Mouse (Mus musculus) skeletal muscle tissue, adult 2 months (tissue): Measurements from ENCODE around the gene Vmn1r4.

ENCODE experiments used
- DNase-seq: peaks from one replicate; pipeline ENCODE4 v3.0.0-alpha.2; 2012; ENCODE audit warnings: low read depth, low spot score

Vmn1r4 gene

GRCm38 (mm10) chr6:56916279-56916678, 7.5 kb upstream of the Vmn1r4 start:
- DNase-seq: no peak

GRCm38 (mm10) chr6:56917578-56918368, 6.0 kb upstream of the Vmn1r4 start:
- no peak for DNase-seq

DNA sequence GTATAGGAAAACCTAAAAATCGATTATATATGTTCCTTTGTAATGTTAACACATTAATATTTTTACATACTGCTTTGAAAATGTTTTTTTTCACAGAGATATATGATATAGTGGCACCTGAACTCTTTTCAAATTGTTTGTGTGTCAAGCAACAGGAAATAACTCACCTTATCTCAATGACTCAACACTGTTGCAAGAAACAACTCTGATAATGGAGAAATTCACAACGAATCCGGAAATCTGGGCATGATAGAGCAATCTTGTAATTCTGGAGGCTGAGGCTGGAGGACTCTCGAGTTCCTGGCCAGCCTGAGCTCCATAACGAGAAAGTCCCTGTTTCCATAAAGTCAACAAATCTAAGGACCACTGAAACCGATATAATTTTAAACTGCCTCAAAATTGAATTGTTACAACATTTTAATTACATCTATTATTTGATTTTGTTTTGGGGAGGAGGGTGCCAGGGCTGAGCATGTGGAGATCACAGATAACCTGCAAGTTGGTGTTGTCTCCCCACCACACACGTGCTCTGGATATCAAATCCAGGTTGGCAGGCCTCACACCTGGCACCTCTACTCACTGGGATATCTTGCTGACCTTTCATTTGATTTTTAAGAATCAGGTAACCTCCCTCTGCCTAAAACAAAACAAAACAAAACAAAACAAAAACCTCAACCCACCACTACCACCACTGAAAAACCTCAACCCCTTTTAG, 4.3 kb upstream of the Vmn1r4 start:
- DNase-seq: no peak

DNA sequence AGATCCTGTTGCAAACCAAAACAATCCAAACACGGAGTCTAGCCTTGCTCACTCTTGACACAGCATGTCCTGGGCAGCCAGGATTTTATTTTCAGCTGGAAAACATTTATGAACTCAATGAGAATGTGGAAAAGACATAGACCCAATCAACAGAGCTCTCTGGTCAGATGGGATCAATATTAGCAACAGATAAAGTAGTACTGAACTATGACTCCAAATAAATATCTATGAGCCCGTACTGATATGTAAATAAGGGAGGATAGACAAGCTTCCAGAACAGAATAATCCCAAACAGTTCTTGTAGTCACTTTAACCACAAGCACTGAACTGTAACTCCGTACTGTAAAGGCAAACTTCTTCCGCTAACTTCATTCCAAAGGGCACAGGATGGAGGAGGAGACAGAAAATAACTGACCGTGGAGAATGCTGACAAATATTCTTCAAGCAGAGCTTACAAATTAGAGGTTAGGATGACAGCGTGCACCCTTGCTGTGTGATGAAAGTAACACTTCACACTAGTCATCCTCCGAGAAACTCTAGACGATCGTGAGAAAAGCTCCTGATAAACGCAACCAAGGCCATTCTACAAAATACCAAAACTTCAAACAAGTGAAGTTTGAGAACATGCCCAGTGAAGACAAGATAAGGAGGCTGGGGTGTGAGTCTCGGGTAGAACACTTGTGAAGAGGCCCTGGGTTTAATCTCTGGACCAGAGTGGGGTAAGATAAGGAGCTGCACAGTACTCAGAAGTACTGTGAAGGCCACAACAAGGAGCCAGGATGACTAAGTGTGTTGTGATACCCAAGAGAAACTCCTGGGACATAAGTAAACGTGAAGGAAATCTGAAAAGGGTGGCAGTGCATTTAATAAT, 3.4 kb upstream of the Vmn1r4 start:
- no peak for DNase-seq

GRCm38 (mm10) chr6:56923331-56923725, 487 bp upstream of the Vmn1r4 start:
- DNase-seq: no peak

DNA sequence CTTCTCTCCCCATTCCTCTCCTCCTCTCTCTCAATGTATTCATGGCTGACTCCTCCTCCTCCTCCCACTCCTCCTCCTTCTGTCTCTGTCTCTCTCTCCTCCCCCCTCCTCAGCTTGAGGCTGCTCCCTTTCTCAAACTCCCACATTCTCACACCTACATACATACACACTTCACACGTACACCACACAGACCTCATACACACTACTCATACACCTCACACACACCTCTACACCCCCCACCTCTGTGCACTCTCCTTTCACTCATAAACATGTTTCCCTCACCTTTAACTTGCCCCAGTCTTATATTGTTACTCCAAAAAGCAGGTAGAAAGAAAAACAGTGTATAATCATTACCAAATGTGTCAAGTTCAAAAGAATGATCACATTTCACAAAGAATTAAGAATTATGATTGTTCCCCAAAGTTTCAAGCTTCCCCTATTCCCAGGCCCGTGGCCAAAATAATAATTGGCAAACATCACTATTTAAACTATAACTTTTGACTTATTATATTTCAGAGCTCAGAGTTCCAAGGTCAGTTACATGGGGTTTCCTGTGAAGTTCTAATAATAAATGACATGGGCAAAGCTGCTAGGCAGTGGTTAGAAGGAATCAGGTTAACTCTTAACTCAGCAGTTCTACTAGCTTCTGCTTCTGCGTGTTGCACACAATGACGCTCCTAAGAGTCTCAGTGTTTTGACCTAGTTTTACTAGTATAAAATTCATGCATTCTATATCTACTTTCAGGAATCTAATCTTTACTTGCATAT, 8.0 kb downstream of the Vmn1r4 start:
- DNase-seq: no peak

- DNase-seq: no peak
These were observed 8.6 kb downstream of the Vmn1r4 start for GRCm38 (mm10) chr6:56932464-56932863.

- DNase-seq: no peak
These were observed 10.6 kb downstream of the Vmn1r4 start for GRCm38 (mm10) chr6:56934366-56934765.

DNA sequence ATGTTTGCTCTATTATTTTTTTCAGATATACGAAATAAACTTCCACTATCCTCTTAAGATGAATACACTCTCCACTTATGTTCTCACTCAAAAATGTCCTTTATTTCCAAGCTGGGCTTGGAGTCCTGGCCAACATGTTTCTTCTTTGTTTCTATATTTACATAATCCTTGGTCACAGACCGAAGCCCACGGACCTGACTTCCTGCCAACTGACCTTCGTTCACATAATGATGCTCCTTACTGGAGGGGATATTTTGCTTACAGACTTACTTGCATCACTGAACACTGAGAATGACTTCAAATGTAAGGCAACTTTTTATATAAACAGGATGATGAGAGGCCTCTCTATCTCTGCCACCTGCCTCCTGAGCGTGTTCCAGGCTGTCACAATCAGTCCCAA, 32.6 kb downstream of the Vmn1r4 start:
- DNase-seq: no peak

- no peak for DNase-seq
These were observed 46.2 kb downstream of the Vmn1r4 start, which contains the start of gene Vmn1r5 for GRCm38 (mm10) chr6:56969973-56970372. Gene Vmn1r5 (plus strand): TSS chr6:56970273.

DNA sequence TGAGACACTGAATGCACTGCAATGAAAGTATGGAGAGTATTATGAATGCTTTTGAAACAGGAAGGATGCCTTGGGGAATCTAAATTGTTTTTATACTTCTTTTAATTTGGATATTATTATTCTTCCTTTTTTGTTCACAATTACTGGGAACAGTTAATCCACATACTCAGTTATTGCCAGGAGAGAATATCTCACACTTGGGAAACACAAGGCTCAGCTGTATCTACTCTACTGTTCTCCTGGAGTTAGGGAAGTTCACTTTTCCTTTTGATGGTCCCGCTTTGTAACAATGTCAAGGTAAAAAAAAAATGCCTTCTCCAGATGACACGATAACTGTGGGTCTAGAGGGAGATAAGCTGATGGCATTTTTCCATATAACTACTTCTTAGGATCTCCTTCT, 73.1 kb downstream of the Vmn1r4 start, which contains the start of gene Vmn1r6:
Vmn1r6 (plus strand) TSS at position 301 of the 400 bp plus-strand sequence.
- no peak for DNase-seq
